Mouse (Mus musculus) intestine, embryonic 14.5 days (tissue): ENCODE results near the gene Dync1h1. TPM values are rescaled to one million over a fixed set of nuclear protein-coding genes. Genes with fewer than 3 reads are reported as not detected.

ENCODE experiments used
- ATAC-seq: fragments of 200-750 bp; cut with Nextera tagmentation; replicated peaks from 2 replicates; pipeline ENCODE4 v1.8.0; 2017; ENCODE audit warnings: low read depth, moderate number of reproducible peaks, moderate TSS enrichment, moderate library complexity; ENCODE audit not compliant: low FRiP score, low TSS enrichment
- DNase-seq: peaks from one replicate; pipeline ENCODE4 v3.0.0-alpha.2; 2018; ENCODE audit warnings: low spot score
- H3K27ac ChIP-seq: fragments of 300-500 bp; sonication (generic); 2 replicates; pipeline ENCODE4 v1.5.1; 2014; ENCODE audit warnings: low read depth, mild to moderate bottlenecking, control low read depth
- H3K27me3 ChIP-seq: fragments of 300-500 bp; sonication (generic); replicated peaks from 2 replicates; pipeline ENCODE4 v1.6.1; 2014; ENCODE audit warnings: low read length, control low read depth; ENCODE audit not compliant: control insufficient read depth, insufficient read depth
- H3K36me3 ChIP-seq: fragments of 300-500 bp; sonication (generic); 2 replicates; pipeline ENCODE4 v1.6.1; 2014; ENCODE audit warnings: low read length, control low read depth; ENCODE audit not compliant: control insufficient read depth, insufficient read depth
- H3K4me1 ChIP-seq: fragments of 300-500 bp; sonication (generic); replicated peaks from 2 replicates; pipeline ENCODE4 v1.6.1; 2014; ENCODE audit warnings: low read length, control low read depth, mixed read lengths; ENCODE audit not compliant: control insufficient read depth, insufficient read depth
- H3K4me2 ChIP-seq: fragments of 300-500 bp; sonication (generic); 2 replicates; pipeline ENCODE4 v1.6.1; 2014; ENCODE audit warnings: low read length
- H3K4me3 ChIP-seq: fragments of 300-500 bp; sonication (generic); 2 replicates; pipeline ENCODE4 v1.5.1; 2014; ENCODE audit warnings: low read depth, low read length, control low read depth, mixed read lengths
- H3K9ac ChIP-seq: fragments of 300-500 bp; sonication (generic); 2 replicates; pipeline ENCODE4 v1.6.1; 2014; ENCODE audit warnings: mild to moderate bottlenecking, low read length
- H3K9me3 ChIP-seq: fragments of 300-500 bp; sonication (generic); 2 replicates; pipeline ENCODE4 v1.6.1; 2016; ENCODE audit warnings: low read length, control low read depth; ENCODE audit not compliant: control insufficient read depth
- WGBS: fragments of 180-500 bp; shearing (Covaris S2); extraction: QIAGEN DNeasy Blood & Tissue Kit; methylation state at CpG from one replicate; pipeline ENCODE4 v1.1.7; 2014; 5-methylcytosine and 5-hydroxymethylcytosine counted together
- microRNA-seq: library from miRNA; unstranded; fragments of <30 nt; microRNA quantifications from one replicate; pipeline ENCODE4, GENCODE M21; 2016
- polyA plus RNA-seq: library from polyadenylated mRNA; unstranded; fragments of >200 nt; fragmentation: Nextera tagmentation; extraction: Ambion mirVana; gene quantifications from 2 replicates; pipeline ENCODE4 v1.2.1, GENCODE M21; 2014

Dync1h1 gene
- polyA plus RNA-seq, 1 experiment from 2014 or later: 67.3 TPM

DNA sequence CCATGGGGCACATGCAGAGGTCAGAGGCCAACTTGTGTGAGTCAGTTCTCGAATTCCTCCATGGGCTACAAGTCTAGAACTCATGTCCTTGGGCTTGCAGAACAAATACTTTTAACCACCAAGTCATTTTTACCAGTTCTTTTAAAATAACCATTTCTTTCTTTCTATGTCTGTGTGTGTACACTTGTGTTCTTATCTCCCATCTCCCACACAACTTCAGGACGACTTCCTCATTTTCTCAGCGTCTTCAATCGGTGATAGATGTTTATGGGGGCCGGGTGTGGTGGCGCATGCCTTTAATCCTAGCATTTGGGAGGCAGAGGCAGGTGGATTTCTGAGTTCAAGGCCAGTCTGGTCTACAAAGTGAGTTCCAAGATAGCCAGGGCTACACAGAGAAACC, 113.0 kb downstream of the Dync1h1 start:
- Histone ChIP-seq H3K27ac (no peak overlapping the region), H3K27me3 (0 out of 2 replicates have a peak, but pooled peaks cover 1% of the 10 kb centered on the region), H3K4me2 (no peak overlapping the region), H3K4me3 (no peak overlapping the region), H3K4me1 (no peaks in the 10 kb centered on the region), H3K9ac (no peak overlapping the region), H3K36me3 (no peaks in the 10 kb centered on the region), H3K9me3 (no peaks in the 10 kb centered on the region)
- ATAC-seq: no peak
- 93% methylated on average over 6 of the region's 6 CpGs for WGBS
- DNase-seq: no peak

DNA sequence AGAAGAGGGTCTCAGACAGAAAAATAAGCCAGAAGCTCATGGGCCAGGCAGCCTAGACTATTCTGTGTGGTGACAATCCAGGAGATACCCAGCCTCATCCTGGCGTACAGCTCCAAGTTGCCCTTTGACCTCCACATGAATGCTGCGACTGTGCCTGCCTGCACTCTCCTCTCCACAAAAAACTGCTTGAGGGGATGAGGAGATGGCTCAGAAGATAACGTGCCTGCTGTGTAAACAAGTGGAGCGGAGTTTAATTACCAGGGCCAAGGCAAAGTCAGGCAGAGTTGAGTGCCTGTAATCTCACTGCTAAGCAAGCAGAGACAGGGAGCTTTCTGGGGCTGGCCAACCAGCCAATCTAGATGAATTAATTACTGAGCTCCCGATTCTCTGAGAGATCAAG, 114.8 kb downstream of the Dync1h1 start:
- no peaks in the 10 kb centered on the region for H3K9me3 ChIP-seq
- H3K36me3 ChIP-seq: no peaks in the 10 kb centered on the region
- H3K4me1 ChIP-seq: no peaks in the 10 kb centered on the region
- H3K4me3 ChIP-seq: no peak overlapping the region
- 0 out of 2 replicates have a peak, but pooled peaks cover 6% of the 10 kb centered on the region for H3K27me3 ChIP-seq
- H3K4me2 ChIP-seq: no peak overlapping the region
- H3K27ac ChIP-seq: no peak overlapping the region
- DNase-seq (no peak), ATAC-seq (0 out of 2 replicates have a peak, but pooled peaks have one; percentile 50)
- no peak overlapping the region for H3K9ac ChIP-seq
- 12% methylated on average over 5 of the region's 5 CpGs for WGBS

Small RNA genes within 50 kb of the gene (microRNA-seq; reads per million reads assigned to microRNA genes)
- not detected for gene Gm27299

Other genes with a start within 250 kb of the Dync1h1 start
- 153 and 170 TPM in 2 replicates for gene Ppp2r5c, start 154.3 kb upstream of the Dync1h1 start, polyA plus RNA-seq
- 0.31 TPM in 1 of 2 replicates, not detected in the other for gene 1700001K19Rik, start 81.2 kb downstream of the Dync1h1 start, polyA plus RNA-seq
- gene Hsp90aa1, start 101.3 kb downstream of the Dync1h1 start, polyA plus RNA-seq: 903 and 985 TPM in 2 replicates
- gene Wdr20, start 136.5 kb downstream of the Dync1h1 start, polyA plus RNA-seq: 23.7 and 24.1 TPM in 2 replicates
- gene Mok, start 239.5 kb downstream of the Dync1h1 start, polyA plus RNA-seq: 3.5 and 5.6 TPM in 2 replicates
- 4.7 and 5.4 TPM in 2 replicates for gene Zfp839, start 248.8 kb downstream of the Dync1h1 start, polyA plus RNA-seq